Mouse (Mus musculus) MEL (cell line): ENCODE data around the gene Prickle4. TPM values are rescaled to one million over a fixed set of nuclear protein-coding genes. Genes with fewer than 3 reads are reported as not detected.

ENCODE experiments used
- DNase-seq: peaks from one replicate; pipeline ENCODE4 v3.0.0; 2011; ENCODE audit warnings: low read depth, low spot score
- H3K27ac ChIP-seq: 2 replicates; pipeline ENCODE4 v1.5.1; 2012; ENCODE audit warnings: low read depth, mild to moderate bottlenecking, control low read depth, low read length, moderate library complexity; ENCODE audit not compliant: control insufficient read depth
- H3K27me3 ChIP-seq, 2 experiments: fragments of 150-350 bp in 1 of 2; sonication (generic) in 1 of 2; 2 replicates each; pipeline ENCODE4 v1.6.1; 2012; ENCODE audit warnings: low read length in 2 of 2, mild to moderate bottlenecking in 2 of 2, improper control_type of control experiment in 1 of 2, moderate library complexity in 1 of 2; ENCODE audit not compliant: insufficient read depth in 2 of 2, control insufficient read depth in 1 of 2
- H3K36me3 ChIP-seq, 2 experiments: 2 replicates each; pipeline ENCODE4 v1.6.1; 2012 to 2014; ENCODE audit warnings: low read length in 2 of 2, improper control_type of control experiment in 1 of 2, inconsistent platforms in 1 of 2, mild to moderate bottlenecking in 1 of 2; ENCODE audit not compliant: insufficient read depth in 2 of 2, control insufficient read depth in 1 of 2
- H3K4me1 ChIP-seq, 2 experiments: fragments of 150-350 bp in 1 of 2; sonication (generic) in 1 of 2; 2 replicates each; pipeline ENCODE4 v1.6.1; 2012; ENCODE audit warnings: low read length in 2 of 2, improper control_type of control experiment in 1 of 2, mild to moderate bottlenecking in 1 of 2; ENCODE audit not compliant: insufficient read depth in 2 of 2, control insufficient read depth in 1 of 2
- H3K4me3 ChIP-seq, 2 experiments: fragments of 150-350 bp in 1 of 2; sonication (generic) in 1 of 2; 2 replicates each; pipeline ENCODE4 v1.5.1; 2012; ENCODE audit warnings: low read depth in 2 of 2, low read length in 2 of 2, mild to moderate bottlenecking in 2 of 2, moderate library complexity in 2 of 2, control low read depth in 1 of 2, improper control_type of control experiment in 1 of 2; ENCODE audit not compliant: control insufficient read depth in 1 of 2, insufficient read depth in 1 of 2
- H3K79me2 ChIP-seq: 2 replicates; pipeline ENCODE4 v1.6.1; 2012; ENCODE audit warnings: mild to moderate bottlenecking, low read length, moderate library complexity; ENCODE audit not compliant: control insufficient read depth, poor library complexity, insufficient read depth
- H3K9ac ChIP-seq: 2 replicates; pipeline ENCODE4 v1.6.1; 2012; ENCODE audit warnings: low read depth, mild to moderate bottlenecking, control low read depth, low read length, moderate library complexity; ENCODE audit not compliant: control insufficient read depth, poor library complexity, severe bottlenecking
- H3K9me3 ChIP-seq: fragments of 150-350 bp; sonication (generic); replicated peaks from 2 replicates; pipeline ENCODE4 v1.6.1; 2012; ENCODE audit warnings: mild to moderate bottlenecking, low read length, improper control_type of control experiment, moderate library complexity; ENCODE audit not compliant: insufficient read depth
- BHLHE40 ChIP-seq: IDR thresholded peaks from 2 replicates; pipeline ENCODE4 v1.6.1; 2012; ENCODE audit warnings: low read depth, mild to moderate bottlenecking, inconsistent platforms, low read length, improper control_type of control experiment, borderline replicate concordance
- CHD1 ChIP-seq: IDR thresholded peaks from 2 replicates; pipeline ENCODE4 v1.6.1; 2012; ENCODE audit warnings: low read depth, mild to moderate bottlenecking, inconsistent platforms, low read length, improper control_type of control experiment
- E2F4 ChIP-seq: IDR thresholded peaks from 2 replicates; pipeline ENCODE4 v1.6.1; 2011; ENCODE audit warnings: low read depth, low read length, improper control_type of control experiment, borderline replicate concordance
- ELF1 ChIP-seq: IDR thresholded peaks from 2 replicates; pipeline ENCODE4 v1.6.1; 2014; ENCODE audit warnings: low read depth, mild to moderate bottlenecking, inconsistent platforms, low read length, improper control_type of control experiment, moderate library complexity
- EP300 ChIP-seq, 2 experiments: IDR thresholded peaks; 2 replicates each; pipeline ENCODE4 v1.6.1; 2011; ENCODE audit warnings: improper control_type of control experiment in 2 of 2, low read length in 2 of 2, low read depth in 1 of 2, mild to moderate bottlenecking in 1 of 2
- GABPA ChIP-seq: IDR thresholded peaks from 2 replicates; pipeline ENCODE4 v1.6.1; 2012; ENCODE audit warnings: low read depth, mild to moderate bottlenecking, inconsistent platforms, low read length, improper control_type of control experiment, moderate library complexity
- GATA1 ChIP-seq: IDR thresholded peaks from 2 replicates; pipeline ENCODE4 v1.6.1; 2011; ENCODE audit warnings: low read depth, low read length, improper control_type of control experiment
- HCFC1 ChIP-seq: IDR thresholded peaks from 2 replicates; pipeline ENCODE4 v1.6.1; 2012; ENCODE audit warnings: low read depth, mild to moderate bottlenecking, inconsistent platforms, low read length, improper control_type of control experiment, moderate library complexity
- JUND ChIP-seq: IDR thresholded peaks from 2 replicates; pipeline ENCODE4 v1.6.1; 2011; ENCODE audit warnings: low read depth, mild to moderate bottlenecking, improper control_type of control experiment, low read length
- KAT2A ChIP-seq: conservative IDR thresholded peaks from 2 replicates; pipeline ENCODE4 v1.6.1; 2012; ENCODE audit warnings: low read depth, low read length, improper control_type of control experiment, inconsistent platforms
- MAFK ChIP-seq: IDR thresholded peaks from 2 replicates; pipeline ENCODE4 v1.6.1; 2011; ENCODE audit warnings: low read depth, mild to moderate bottlenecking, low read length, improper control_type of control experiment, borderline replicate concordance
- MAZ ChIP-seq: IDR thresholded peaks from 2 replicates; pipeline ENCODE4 v1.6.1; 2012; ENCODE audit warnings: low read depth, mild to moderate bottlenecking, inconsistent platforms, low read length, improper control_type of control experiment
- MYC ChIP-seq: IDR thresholded peaks from 2 replicates; pipeline ENCODE4 v1.6.1; 2011; ENCODE audit warnings: low read depth, mild to moderate bottlenecking, low read length, improper control_type of control experiment, moderate library complexity
- POLR2A ChIP-seq, 2 experiments: IDR thresholded peaks; 2 replicates each; pipeline ENCODE4 v1.6.1; 2011 to 2012; ENCODE audit warnings: low read length in 2 of 2, mild to moderate bottlenecking in 2 of 2, control low read depth in 1 of 2, improper control_type of control experiment in 1 of 2, low read depth in 1 of 2, moderate library complexity in 1 of 2; ENCODE audit not compliant: control insufficient read depth in 1 of 2, insufficient read depth in 1 of 2, poor library complexity in 1 of 2
- POLR2AphosphoS5 ChIP-seq: IDR thresholded peaks from 2 replicates; pipeline ENCODE4 v1.6.1; 2012; ENCODE audit warnings: low read depth, borderline replicate concordance, mild to moderate bottlenecking, inconsistent platforms, low read length, moderate library complexity, mixed read lengths
- RAD21 ChIP-seq: IDR thresholded peaks from 2 replicates; pipeline ENCODE4 v1.6.1; 2011; ENCODE audit warnings: mild to moderate bottlenecking, low read depth, low read length, improper control_type of control experiment
- SMC3 ChIP-seq: IDR thresholded peaks from 2 replicates; pipeline ENCODE4 v1.6.1; 2011; ENCODE audit warnings: low read depth, low read length, improper control_type of control experiment
- TAL1 ChIP-seq: IDR thresholded peaks from 2 replicates; pipeline ENCODE4 v1.6.1; 2012; ENCODE audit warnings: mild to moderate bottlenecking, inconsistent platforms, low read length, moderate library complexity, mixed read lengths
- TBP ChIP-seq: IDR thresholded peaks from 2 replicates; pipeline ENCODE4 v1.8.0; 2011; ENCODE audit warnings: low read depth, low read length, improper control_type of control experiment
- TCF12 ChIP-seq: IDR thresholded peaks from 2 replicates; pipeline ENCODE4 v1.6.1; 2014; ENCODE audit warnings: low read depth, mild to moderate bottlenecking, inconsistent platforms, low read length, improper control_type of control experiment, moderate library complexity
- UBTF ChIP-seq: IDR thresholded peaks from 2 replicates; pipeline ENCODE4 v1.6.1; 2012; ENCODE audit warnings: low read depth, mild to moderate bottlenecking, inconsistent platforms, low read length, improper control_type of control experiment, moderate library complexity, borderline replicate concordance; ENCODE audit not compliant: insufficient read depth
- USF1 ChIP-seq: IDR thresholded peaks from 2 replicates; pipeline ENCODE4 v1.6.1; 2014; ENCODE audit warnings: low read depth, mild to moderate bottlenecking, inconsistent platforms, low read length, improper control_type of control experiment, moderate library complexity
- ZKSCAN1 ChIP-seq: IDR thresholded peaks from 2 replicates; pipeline ENCODE4 v1.6.1; 2012; ENCODE audit warnings: low read depth, mild to moderate bottlenecking, inconsistent platforms, low read length, improper control_type of control experiment, moderate library complexity
- ZMIZ1 ChIP-seq: IDR thresholded peaks from 2 replicates; pipeline ENCODE4 v1.6.1; 2012; ENCODE audit warnings: low read depth, mild to moderate bottlenecking, inconsistent platforms, low read length, improper control_type of control experiment, moderate library complexity
- ZNF384 ChIP-seq: IDR thresholded peaks from 2 replicates; pipeline ENCODE4 v1.6.1; 2012; ENCODE audit warnings: low read depth, mild to moderate bottlenecking, inconsistent platforms, low read length, improper control_type of control experiment
- polyA plus RNA-seq, 2 experiments: library from polyadenylated mRNA; stranded (reverse) in 1 of 2; unstranded in 1 of 2; fragments of >175 nt in 1 of 2; fragments of >200 nt in 1 of 2; gene quantifications; 2 replicates each; pipeline versions ENCODE4 v1.2.1 to v1.2.4; 2012; ENCODE audit warnings: low replicate concordance in 2 of 2, low read depth in 1 of 2; ENCODE audit not compliant: insufficient read length in 2 of 2, insufficient read depth in 1 of 2, missing spikeins in 1 of 2
- total RNA-seq: library from RNA; depleted of rRNA; stranded (reverse); fragments of 300-350 nt; gene quantifications from 2 replicates; pipeline ENCODE4 v1.2.3, GENCODE M21; 2012

The Prickle4 gene
- total and polyA plus RNA-seq, 3 experiments: 0.23 to 4.3 TPM; not detected in 1

GRCm38 (mm10) chr17:47708972-47709371 is 14.4 kb upstream of the Prickle4 start:
- Histone ChIP-seq H3K9me3 (no peaks in the 10 kb centered on the region), H3K4me3 (no peak overlapping the region), H3K36me3 (peaks cover 0 to 5% of the 10 kb centered on the region in 2 experiments; a peak in 2 of 4 replicates), H3K4me1 (peaks cover 0 to 7% of the 10 kb centered on the region in 2 experiments; a peak in 3 of 4 replicates), H3K9ac (no peak overlapping the region), H3K79me2 (no peaks in the 10 kb centered on the region), H3K27me3 (no peaks in the 10 kb centered on the region), H3K27ac (no peak overlapping the region)
- TF ChIP-seq ZNF384: no peak
- TF ChIP-seq POLR2A (IDR thresholded peaks at IDR 0.05; ENCODE audit: control insufficient read depth in 1 of 2, insufficient read depth in 1 of 2, low read depth in 1 of 2, low read length in 2 of 2, poor library complexity in 1 of 2): no peak
- no peak for TF ChIP-seq TAL1
- TF ChIP-seq UBTF: no peak
- no peak for TF ChIP-seq ZKSCAN1
- TF ChIP-seq E2F4: no peak
- no peak for TF ChIP-seq SMC3
- no peak for TF ChIP-seq ELF1
- no peak for TF ChIP-seq BHLHE40
- TF ChIP-seq RAD21: no peak
- no peak for TF ChIP-seq KAT2A
- no peak for TF ChIP-seq HCFC1
- no peak for TF ChIP-seq GATA1
- TF ChIP-seq TCF12: no peak
- TF ChIP-seq MAZ: no peak
- no peak for TF ChIP-seq MYC
- DNase-seq: no peak

- peaks cover 0 to 5% of the 10 kb centered on the region in 2 experiments; a peak in 2 of 4 replicates for H3K36me3 ChIP-seq
- no peaks in the 10 kb centered on the region for H3K27me3 ChIP-seq
- H3K9me3 ChIP-seq: no peaks in the 10 kb centered on the region
- no peaks in the 10 kb centered on the region for H3K79me2 ChIP-seq
- peaks cover 0 to 7% of the 10 kb centered on the region in 2 experiments; a peak in 3 of 4 replicates for H3K4me1 ChIP-seq
- no peak overlapping the region for H3K9ac ChIP-seq
- DNase-seq: no peak
- no peak overlapping the region for H3K4me3 ChIP-seq
- no peak for TF ChIP-seq ELF1
- no peak for TF ChIP-seq TAL1
- TF ChIP-seq CHD1: no peak
- TF ChIP-seq JUND: no peak
- no peak for TF ChIP-seq GABPA
- no peak for TF ChIP-seq UBTF
- no peak for TF ChIP-seq GATA1
- TF ChIP-seq ZMIZ1: no peak
- TF ChIP-seq MYC: no peak
- TF ChIP-seq POLR2AphosphoS5: no peak
- TF ChIP-seq USF1: no peak
- no peak for TF ChIP-seq TCF12
- TF ChIP-seq TBP: no peak
- TF ChIP-seq ZNF384: no peak
- TF ChIP-seq RAD21: no peak
- TF ChIP-seq EP300 (IDR thresholded peaks at IDR 0.05; ENCODE audit: low read depth in 1 of 2, low read length in 2 of 2): no peak
- TF ChIP-seq MAFK: no peak
- no peak overlapping the region for H3K27ac ChIP-seq
Measured at GRCm38 (mm10) chr17:47707961-47708360, 13.4 kb upstream of the Prickle4 start.
